Mouse (Mus musculus) lung, embryonic 15.5 days (tissue): Measurements from ENCODE around the gene Mad2l2. TPM values are rescaled to one million over a fixed set of nuclear protein-coding genes. Genes with fewer than 3 reads are reported as not detected.
A peak's percentile ranks its signal among the peaks of the same experiment; 100 is the strongest.

Experiments used
- ATAC-seq: fragments of 200-750 bp; cut with Nextera tagmentation; 2 replicates; pipeline ENCODE4 v1.8.0; 2017; ENCODE audit warnings: moderate number of reproducible peaks, borderline replicate concordance; ENCODE audit not compliant: low FRiP score, low TSS enrichment; ENCODE audit errors: extremely low read depth
- H3K27ac ChIP-seq: fragments of 300-500 bp; sonication (generic); 2 replicates; pipeline ENCODE4 v1.5.1; 2015; ENCODE audit warnings: moderate library complexity, mild to moderate bottlenecking, inconsistent platforms
- H3K27me3 ChIP-seq: fragments of 300-500 bp; sonication (generic); 2 replicates; pipeline ENCODE4 v1.6.1; 2015; ENCODE audit warnings: inconsistent platforms
- H3K36me3 ChIP-seq: fragments of 300-500 bp; sonication (generic); 2 replicates; pipeline ENCODE4 v1.6.1; 2015; ENCODE audit warnings: inconsistent platforms
- H3K4me1 ChIP-seq: fragments of 300-500 bp; sonication (generic); 2 replicates; pipeline ENCODE4 v1.6.1; 2015; ENCODE audit warnings: inconsistent platforms
- H3K4me2 ChIP-seq: fragments of 300-500 bp; sonication (generic); 2 replicates; pipeline ENCODE4 v1.6.1; 2015; ENCODE audit warnings: inconsistent platforms, mild to moderate bottlenecking, moderate library complexity
- H3K4me3 ChIP-seq: fragments of 300-500 bp; sonication (generic); 2 replicates; pipeline ENCODE4 v1.5.1; 2015; ENCODE audit warnings: mild to moderate bottlenecking, inconsistent platforms
- H3K9ac ChIP-seq: fragments of 300-500 bp; sonication (generic); 2 replicates; pipeline ENCODE4 v1.6.1; 2015; ENCODE audit warnings: inconsistent platforms
- H3K9me3 ChIP-seq: fragments of 300-500 bp; sonication (generic); 2 replicates; pipeline ENCODE4 v1.6.1; 2016; ENCODE audit warnings: inconsistent platforms
- WGBS: fragments of 180-500 bp; shearing (Covaris S2); methylation state at CpG from one replicate; pipeline ENCODE4 v1.1.7; 2015; 5-methylcytosine and 5-hydroxymethylcytosine counted together
- polyA plus RNA-seq: library from polyadenylated mRNA; unstranded; fragments of >200 nt; fragmentation: Nextera tagmentation; extraction: Ambion mirVana; gene quantifications from 2 replicates; pipeline ENCODE4 v1.2.1, GENCODE M21; 2015

Mad2l2 gene
- polyA plus RNA-seq, 1 experiment from 2014 or later = 51.9 TPM

GRCm38 (mm10) chr4:148150953-148151266, 20.7 kb downstream of the Mad2l2 start:
- Histone ChIP-seq H3K9me3 (no peaks in the 10 kb centered on the region), H3K27me3 (no peaks in the 10 kb centered on the region), H3K9ac (no peak overlapping the region), H3K36me3 (no peaks in the 10 kb centered on the region), H3K4me3 (peak overlapping the region; percentile 58), H3K27ac (no peak overlapping the region), H3K4me1 (peaks cover 6% of the 10 kb centered on the region; the same call in 1 of the 2 replicates), H3K4me2 (peak overlapping the region; percentile 91)
- 22% methylated on average over 3 of the region's 3 CpGs for whole genome bisulfite sequencing
- ATAC-seq = no peak

GRCm38 (mm10) chr4:148151267-148152168, 21.3 kb downstream of the Mad2l2 start, which contains the start of gene Fbxo6:
Fbxo6 (minus strand) TSS chr4:148152140.
- Histone ChIP-seq H3K36me3 (no peaks in the 10 kb centered on the region), H3K9ac (peak within 1 kb of the TSS; percentile 46), H3K4me3 (peak within 1 kb of the TSS; percentile 58), H3K27ac (peak within 1 kb of the TSS; percentile 65), H3K4me2 (peak within 1 kb of the TSS; percentile 91), H3K9me3 (no peaks in the 10 kb centered on the region), H3K4me1 (peaks cover 6% of the 10 kb centered on the region; the same call in 1 of the 2 replicates), H3K27me3 (no peaks in the 10 kb centered on the region)
- WGBS = 2% methylated on average over 40 of the region's 67 CpGs
- peak; percentile 89 for ATAC-seq

GRCm38 (mm10) chr4:148152547-148152946, 22.4 kb downstream of the Mad2l2 start:
- 78% methylated on average over 5 of the region's 5 CpGs for WGBS
- H3K9ac ChIP-seq = no peak overlapping the region
- ATAC-seq = no peak
- no peaks in the 10 kb centered on the region for H3K36me3 ChIP-seq
- H3K27me3 ChIP-seq = no peaks in the 10 kb centered on the region
- H3K9me3 ChIP-seq = no peaks in the 10 kb centered on the region
- no peak overlapping the region for H3K4me3 ChIP-seq
- H3K4me1 ChIP-seq = peaks cover 6% of the 10 kb centered on the region; the same call in 1 of the 2 replicates
- H3K4me2 ChIP-seq = no peak overlapping the region
- H3K27ac ChIP-seq = no peak overlapping the region

GRCm38 (mm10) chr4:148154006-148154405, 23.8 kb downstream of the Mad2l2 start:
- Histone ChIP-seq H3K4me1 (peaks cover 13% of the 10 kb centered on the region), H3K27me3 (peaks cover 9% of the 10 kb centered on the region; the same call in 1 of the 2 replicates), H3K27ac (no peak overlapping the region), H3K4me3 (no peak overlapping the region), H3K36me3 (no peaks in the 10 kb centered on the region), H3K9ac (no peak overlapping the region), H3K9me3 (no peaks in the 10 kb centered on the region), H3K4me2 (no peak overlapping the region)
- 78% methylated on average over 4 of the region's 4 CpGs for WGBS
- ATAC-seq = no peak

- Histone ChIP-seq H3K9me3 (no peaks in the 10 kb centered on the region), H3K4me2 (no peak overlapping the region), H3K36me3 (no peaks in the 10 kb centered on the region), H3K4me1 (peaks cover 18% of the 10 kb centered on the region), H3K9ac (no peak overlapping the region), H3K27ac (no peak overlapping the region), H3K4me3 (no peak overlapping the region), H3K27me3 (peaks cover 14% of the 10 kb centered on the region; the same call in 1 of the 2 replicates)
- WGBS = 62% methylated on average over 3 of the region's 3 CpGs
- ATAC-seq = no peak
These were observed 24.8 kb downstream of the Mad2l2 start for GRCm38 (mm10) chr4:148154982-148155381.

- H3K27me3 ChIP-seq = peaks cover 51% of the 10 kb centered on the region
- H3K9me3 ChIP-seq = no peaks in the 10 kb centered on the region
- peak overlapping the region; percentile 94 for H3K4me2 ChIP-seq
- H3K4me1 ChIP-seq = peaks cover 22% of the 10 kb centered on the region
- H3K36me3 ChIP-seq = no peaks in the 10 kb centered on the region
- peak overlapping the region; percentile 48 for H3K4me3 ChIP-seq
- H3K27ac ChIP-seq = no peak overlapping the region; the same call in 1 of the 2 replicates
- no peak for ATAC-seq
- peak overlapping the region; percentile 49 for H3K9ac ChIP-seq
- 30% methylated on average over 27 of the region's 27 CpGs for WGBS
These were observed 28.5 kb downstream of the Mad2l2 start for GRCm38 (mm10) chr4:148158436-148159348.

- Histone ChIP-seq H3K36me3 (no peaks in the 10 kb centered on the region), H3K4me2 (peak overlapping the region; percentile 94), H3K9me3 (no peaks in the 10 kb centered on the region), H3K4me3 (peak overlapping the region; percentile 48), H3K9ac (peak overlapping the region; percentile 49), H3K27me3 (peaks cover 62% of the 10 kb centered on the region), H3K4me1 (peaks cover 33% of the 10 kb centered on the region), H3K27ac (peak overlapping the region; percentile 20)
- peak; percentile 92 for ATAC-seq
- WGBS = under 1% methylated on average over 43 of the region's 55 CpGs
These were observed 29.6 kb downstream of the Mad2l2 start for GRCm38 (mm10) chr4:148159544-148160435.

- Histone ChIP-seq H3K9me3 (no peaks in the 10 kb centered on the region), H3K4me2 (peak within 1 kb of the TSS; percentile 94), H3K4me1 (peaks cover 33% of the 10 kb centered on the region), H3K36me3 (no peaks in the 10 kb centered on the region), H3K4me3 (peak within 1 kb of the TSS; percentile 48), H3K27ac (peak within 1 kb of the TSS; percentile 20), H3K27me3 (peaks cover 72% of the 10 kb centered on the region), H3K9ac (peak within 1 kb of the TSS; percentile 49)
- ATAC-seq = peak; percentile 64
- WGBS = 1% methylated on average over 43 of the region's 43 CpGs
These were observed 30.5 kb downstream of the Mad2l2 start, which contains the start of the genes Fbxo44 and Fbxo2 for GRCm38 (mm10) chr4:148160436-148161390. Fbxo44 (minus strand) TSS chr4:148160482. Fbxo2 (plus strand) TSS chr4:148160621.

- H3K27ac ChIP-seq = no peak overlapping the region
- H3K36me3 ChIP-seq = no peaks in the 10 kb centered on the region
- WGBS = under 1% methylated on average over 28 of the region's 29 CpGs
- H3K9me3 ChIP-seq = no peaks in the 10 kb centered on the region
- peak overlapping the region; percentile 26 for H3K4me3 ChIP-seq
- H3K27me3 ChIP-seq = peaks cover 83% of the 10 kb centered on the region
- H3K4me2 ChIP-seq = peak overlapping the region; percentile 56
- H3K9ac ChIP-seq = no peak overlapping the region
- H3K4me1 ChIP-seq = peaks cover 25% of the 10 kb centered on the region
- peak; percentile 41 for ATAC-seq
These were observed 33.8 kb downstream of the Mad2l2 start for GRCm38 (mm10) chr4:148164002-148164439.

GRCm38 (mm10) chr4:148164461-148164860, 34.3 kb downstream of the Mad2l2 start:
- no peaks in the 10 kb centered on the region for H3K9me3 ChIP-seq
- H3K27ac ChIP-seq = no peak overlapping the region
- H3K4me3 ChIP-seq = peak overlapping the region; percentile 26
- ATAC-seq = no peak
- WGBS = 3% methylated on average over 16 of the region's 16 CpGs
- peaks cover 21% of the 10 kb centered on the region; the same call in 1 of the 2 replicates for H3K4me1 ChIP-seq
- H3K9ac ChIP-seq = no peak overlapping the region
- H3K27me3 ChIP-seq = peaks cover 83% of the 10 kb centered on the region
- peak overlapping the region; percentile 56 for H3K4me2 ChIP-seq
- H3K36me3 ChIP-seq = no peaks in the 10 kb centered on the region
